Mouse (Mus musculus) hindbrain, embryonic 14.5 days (tissue): ENCODE results near the gene Stat1. TPM values are rescaled to one million over a fixed set of nuclear protein-coding genes. Genes with fewer than 3 reads are reported as not detected.

Experiments
- ATAC-seq: fragments of 200-750 bp; cut with Nextera tagmentation; 2 replicates; pipeline ENCODE4 v1.8.0; 2017; ENCODE audit warnings: moderate number of reproducible peaks, mild to moderate bottlenecking, moderate TSS enrichment, moderate library complexity; ENCODE audit not compliant: low FRiP score
- DNase-seq: peaks from one replicate; pipeline ENCODE4 v3.0.0-alpha.2; 2015; ENCODE audit warnings: low spot score
- H3K27ac ChIP-seq: fragments of 300-500 bp; sonication (generic); 2 replicates; pipeline ENCODE4 v1.5.1; 2014; ENCODE audit warnings: mild to moderate bottlenecking, moderate library complexity
- H3K27me3 ChIP-seq: fragments of 300-500 bp; sonication (generic); 2 replicates; pipeline ENCODE4 v1.6.1; 2014; ENCODE audit warnings: mild to moderate bottlenecking, low read length, mixed read lengths; ENCODE audit not compliant: control insufficient read depth, insufficient read depth
- H3K36me3 ChIP-seq: fragments of 300-500 bp; sonication (generic); replicated peaks from 2 replicates; pipeline ENCODE4 v1.6.1; 2014; ENCODE audit not compliant: control insufficient read depth, insufficient read depth
- H3K4me1 ChIP-seq: fragments of 300-500 bp; sonication (generic); replicated peaks from 2 replicates; pipeline ENCODE4 v1.6.1; 2014; ENCODE audit warnings: antibody characterized with exemption, low read length, mixed read lengths; ENCODE audit not compliant: control insufficient read depth, insufficient read depth
- H3K4me2 ChIP-seq: fragments of 300-500 bp; sonication (generic); replicated peaks from 2 replicates; pipeline ENCODE4 v1.6.1; 2014; ENCODE audit warnings: mild to moderate bottlenecking, moderate library complexity
- H3K4me3 ChIP-seq: fragments of 300-500 bp; sonication (generic); replicated peaks from 2 replicates; pipeline ENCODE4 v1.5.1; 2014; ENCODE audit warnings: mild to moderate bottlenecking, low read length
- H3K9ac ChIP-seq: fragments of 300-500 bp; sonication (generic); 2 replicates; pipeline ENCODE4 v1.6.1; 2014
- H3K9me3 ChIP-seq: fragments of 300-500 bp; sonication (generic); 2 replicates; pipeline ENCODE4 v1.6.1; 2016; ENCODE audit warnings: low read length; ENCODE audit not compliant: control insufficient read depth
- WGBS: fragments of 180-500 bp; shearing (Covaris S2); extraction: QIAGEN DNeasy Blood & Tissue Kit; methylation state at CpG from one replicate; pipeline ENCODE4 v1.1.7; 2014; 5-methylcytosine and 5-hydroxymethylcytosine counted together
- polyA plus RNA-seq: library from polyadenylated mRNA; unstranded; fragments of >200 nt; fragmentation: Nextera tagmentation; extraction: Ambion mirVana; gene quantifications from 2 replicates; pipeline ENCODE4 v1.2.1, GENCODE M21; 2014

Gene Stat1
- polyA plus RNA-seq, 1 experiment from 2014 or later: 17.3 TPM

DNA sequence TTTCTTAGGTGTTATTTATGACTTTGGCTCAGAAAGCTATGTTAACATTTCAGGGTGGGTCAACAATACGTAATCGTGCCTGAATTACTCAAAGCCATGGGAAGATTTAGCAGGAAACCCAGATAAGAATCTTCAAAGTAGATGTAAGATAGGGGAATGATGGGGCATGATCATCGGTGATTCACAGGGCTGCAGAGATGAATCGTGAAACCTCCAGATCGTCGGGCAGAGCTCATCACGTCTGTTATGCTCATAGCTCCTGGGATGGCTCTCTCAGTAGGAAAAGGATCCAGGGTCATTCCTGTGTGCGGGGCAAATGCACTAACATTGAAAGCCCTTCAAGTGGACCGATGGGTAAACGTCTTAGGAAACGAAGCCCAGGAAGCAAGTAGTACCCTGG lies 12.0 kb upstream of the Stat1 start:
- Histone ChIP-seq H3K4me3 (no peak overlapping the region), H3K36me3 (no peaks in the 10 kb centered on the region), H3K4me1 (no peaks in the 10 kb centered on the region), H3K27ac (no peak overlapping the region), H3K27me3 (no peaks in the 10 kb centered on the region), H3K4me2 (no peak overlapping the region), H3K9ac (no peak overlapping the region), H3K9me3 (no peaks in the 10 kb centered on the region)
- DNase-seq (no peak), ATAC-seq (no peak)
- WGBS: 92% methylated on average over 11 of the region's 11 CpGs

DNA sequence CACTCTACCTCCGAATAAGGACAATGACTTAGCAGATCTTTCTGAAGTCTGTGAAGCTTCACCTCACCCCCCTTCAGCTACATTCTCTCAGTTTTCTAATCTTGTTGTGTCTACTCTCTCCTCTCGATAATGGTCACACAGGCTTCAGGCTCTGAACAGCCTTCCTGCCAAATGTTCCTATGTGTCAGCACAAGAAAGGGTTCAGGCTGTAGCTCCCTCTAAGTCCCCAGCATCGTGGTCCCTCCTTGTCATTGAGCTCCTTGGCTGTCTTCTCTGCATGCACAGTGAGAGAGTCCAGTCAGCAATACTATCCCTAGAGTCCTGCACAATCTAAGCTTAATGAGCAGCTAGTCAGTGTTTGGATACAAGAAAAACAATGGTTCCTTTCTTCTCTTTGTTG lies 8.0 kb upstream of the Stat1 start:
- Histone ChIP-seq H3K4me2 (no peak overlapping the region), H3K36me3 (no peaks in the 10 kb centered on the region), H3K4me3 (no peak overlapping the region), H3K9me3 (no peaks in the 10 kb centered on the region), H3K27ac (no peak overlapping the region), H3K27me3 (no peaks in the 10 kb centered on the region), H3K9ac (no peak overlapping the region), H3K4me1 (peaks cover 9% of the 10 kb centered on the region)
- ATAC-seq (no peak), DNase-seq (no peak)
- 62% methylated on average over 3 of the region's 3 CpGs for WGBS

DNA sequence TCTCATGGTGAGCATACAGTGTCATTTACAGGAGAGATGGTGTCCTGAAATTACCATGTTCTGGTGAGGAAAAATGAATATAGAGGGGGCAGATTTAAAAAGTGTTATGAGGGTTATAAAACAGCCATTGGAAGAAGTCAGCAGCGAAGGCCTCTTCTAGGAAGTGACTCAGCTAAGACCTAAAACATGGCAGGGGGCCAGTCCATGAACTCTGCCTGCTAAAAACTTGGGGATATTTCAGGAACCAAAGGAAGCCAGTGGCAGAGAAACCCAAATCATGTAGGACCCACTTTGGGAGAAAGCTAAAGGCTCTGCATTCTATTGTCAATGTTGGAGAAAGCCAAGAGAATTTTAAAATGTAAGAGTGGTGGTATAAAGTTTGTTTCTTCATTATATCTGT lies 6.9 kb upstream of the Stat1 start:
- WGBS: 86% methylated on average over 1 of the region's 1 CpGs
- no peak for ATAC-seq

GRCm38 (mm10) chr1:52113067-52113665 lies 6.1 kb upstream of the Stat1 start:
- H3K4me3 ChIP-seq: peak overlapping the region; percentile 28
- H3K4me1 ChIP-seq: peaks cover 9% of the 10 kb centered on the region
- H3K27me3 ChIP-seq: no peaks in the 10 kb centered on the region
- H3K4me2 ChIP-seq: peak overlapping the region; percentile 68
- no peaks in the 10 kb centered on the region for H3K36me3 ChIP-seq
- 23% methylated on average over 7 of the region's 7 CpGs for WGBS
- peak overlapping the region; percentile 91 for H3K27ac ChIP-seq
- H3K9ac ChIP-seq: peak overlapping the region; percentile 72
- H3K9me3 ChIP-seq: no peaks in the 10 kb centered on the region
- ATAC-seq (peak; percentile 16), DNase-seq (no peak)

More for the DNA sequence above, 6.9 kb upstream of the Stat1 start:
- no peak overlapping the region for H3K4me3 ChIP-seq
- H3K9me3 ChIP-seq: no peaks in the 10 kb centered on the region
- H3K4me1 ChIP-seq: peaks cover 9% of the 10 kb centered on the region
- no peak overlapping the region for H3K4me2 ChIP-seq
- no peak for DNase-seq
- H3K36me3 ChIP-seq: no peaks in the 10 kb centered on the region
- no peaks in the 10 kb centered on the region for H3K27me3 ChIP-seq
- H3K9ac ChIP-seq: no peak overlapping the region
- no peak overlapping the region for H3K27ac ChIP-seq

- H3K4me1 ChIP-seq: peaks cover 9% of the 10 kb centered on the region
- H3K9me3 ChIP-seq: no peaks in the 10 kb centered on the region
- WGBS: under 1% methylated on average over 32 of the region's 32 CpGs
- ATAC-seq: peak; percentile 98
- peak overlapping the region; percentile 91 for H3K27ac ChIP-seq
- H3K4me3 ChIP-seq: peak overlapping the region; percentile 28
- H3K27me3 ChIP-seq: no peaks in the 10 kb centered on the region
- H3K4me2 ChIP-seq: peak overlapping the region; percentile 68
- H3K9ac ChIP-seq: peak overlapping the region; percentile 72
- peak; percentile 99 for DNase-seq
- H3K36me3 ChIP-seq: no peaks in the 10 kb centered on the region
Observed at GRCm38 (mm10) chr1:52113666-52114069, 5.6 kb upstream of the Stat1 start.

DNA sequence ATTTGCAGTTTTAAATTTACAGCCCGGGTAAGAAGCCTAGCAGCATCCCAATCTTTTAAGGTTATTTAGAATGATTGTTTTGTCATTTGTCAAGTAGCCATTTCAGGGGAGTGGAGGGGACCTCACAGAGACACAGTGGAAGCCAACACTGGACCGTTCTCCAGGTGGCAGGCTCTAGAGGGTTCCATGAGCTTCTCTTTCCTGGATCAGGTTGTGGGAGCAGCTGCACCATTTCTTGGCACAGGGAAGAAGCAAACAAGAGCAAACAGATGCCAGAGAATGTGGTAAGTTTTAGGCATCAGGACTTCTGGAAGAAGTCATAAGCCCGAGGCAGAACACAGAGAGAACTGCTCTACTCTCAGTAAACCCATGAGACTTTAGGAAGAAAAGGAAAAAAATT lies 2.8 kb upstream of the Stat1 start:
- 79% methylated on average over 3 of the region's 3 CpGs for WGBS
- Histone ChIP-seq H3K27me3 (no peaks in the 10 kb centered on the region), H3K27ac (no peak overlapping the region), H3K9me3 (no peaks in the 10 kb centered on the region), H3K4me1 (peaks cover 9% of the 10 kb centered on the region), H3K9ac (no peak overlapping the region), H3K4me3 (no peak overlapping the region), H3K4me2 (no peak overlapping the region), H3K36me3 (no peaks in the 10 kb centered on the region)
- ATAC-seq: no peak
- DNase-seq: no peak

GRCm38 (mm10) chr1:52117777-52118176 lies 1.5 kb upstream of the Stat1 start:
- Histone ChIP-seq H3K9ac (no peak overlapping the region), H3K27ac (no peak overlapping the region), H3K27me3 (no peaks in the 10 kb centered on the region), H3K9me3 (no peaks in the 10 kb centered on the region), H3K4me3 (no peak overlapping the region), H3K4me1 (peaks cover 9% of the 10 kb centered on the region), H3K36me3 (no peaks in the 10 kb centered on the region), H3K4me2 (no peak overlapping the region)
- DNase-seq (no peak), ATAC-seq (no peak)
- 100% methylated on average over 1 of the region's 1 CpGs for WGBS

- under 1% methylated on average over 20 of the region's 20 CpGs for WGBS
Observed at GRCm38 (mm10) chr1:52119691-52120090, 451 bp downstream of the Stat1 start.

GRCm38 (mm10) chr1:52120191-52120590 lies 951 bp downstream of the Stat1 start:
- peak overlapping the region; percentile 90 for H3K4me2 ChIP-seq
- ATAC-seq (no peak), DNase-seq (no peak)
- WGBS: 39% methylated on average over 10 of the region's 10 CpGs
- H3K9me3 ChIP-seq: no peaks in the 10 kb centered on the region
- no peaks in the 10 kb centered on the region for H3K27me3 ChIP-seq
- H3K9ac ChIP-seq: peak overlapping the region; percentile 69
- peak overlapping the region; percentile 84 for H3K4me3 ChIP-seq
- H3K27ac ChIP-seq: no peak overlapping the region
- H3K36me3 ChIP-seq: peaks cover 3% of the 10 kb centered on the region; the same call in 1 of the 2 replicates
- no peaks in the 10 kb centered on the region for H3K4me1 ChIP-seq

More at GRCm38 (mm10) chr1:52119691-52120090, 451 bp downstream of the Stat1 start:
- Histone ChIP-seq H3K36me3 (peaks cover 3% of the 10 kb centered on the region; the same call in 1 of the 2 replicates), H3K4me1 (no peaks in the 10 kb centered on the region), H3K4me2 (peak overlapping the region; percentile 90), H3K27ac (no peak overlapping the region), H3K9me3 (no peaks in the 10 kb centered on the region), H3K27me3 (no peaks in the 10 kb centered on the region), H3K9ac (peak overlapping the region; percentile 69), H3K4me3 (peak overlapping the region; percentile 84)
- ATAC-seq (peak; percentile 26), DNase-seq (no peak)

- no peak for ATAC-seq
- peaks cover 3% of the 10 kb centered on the region; the same call in 1 of the 2 replicates for H3K36me3 ChIP-seq
- H3K9ac ChIP-seq: no peak overlapping the region
- H3K9me3 ChIP-seq: no peaks in the 10 kb centered on the region
- H3K4me2 ChIP-seq: no peak overlapping the region
- 91% methylated on average over 3 of the region's 3 CpGs for WGBS
- H3K27me3 ChIP-seq: no peaks in the 10 kb centered on the region
- H3K4me3 ChIP-seq: no peak overlapping the region
- no peaks in the 10 kb centered on the region for H3K4me1 ChIP-seq
- no peak for DNase-seq
- H3K27ac ChIP-seq: no peak overlapping the region
Observed at GRCm38 (mm10) chr1:52121052-52121451, 1.8 kb downstream of the Stat1 start.
